Mouse (Mus musculus) hindbrain, embryonic 10.5 days (tissue): ENCODE results near the gene Eef1a2. TPM values are rescaled to one million over a fixed set of nuclear protein-coding genes. Genes with fewer than 3 reads are reported as not detected.

ENCODE experiments used
- DNase-seq: peaks from one replicate; pipeline ENCODE4 v3.0.0-alpha.2; 2017; ENCODE audit warnings: low spot score
- H3K27ac ChIP-seq: fragments of 300-500 bp; sonication (generic); 2 replicates; pipeline ENCODE4 v1.5.1; 2016; ENCODE audit warnings: mild to moderate bottlenecking, moderate library complexity
- H3K27me3 ChIP-seq: fragments of 300-500 bp; sonication (generic); 2 replicates; pipeline ENCODE4 v1.6.1; 2016; ENCODE audit warnings: mild to moderate bottlenecking; ENCODE audit not compliant: poor library complexity, insufficient read depth, severe bottlenecking
- H3K36me3 ChIP-seq: fragments of 300-500 bp; sonication (generic); 2 replicates; pipeline ENCODE4 v1.6.1; 2016; ENCODE audit warnings: mild to moderate bottlenecking, moderate library complexity
- H3K4me1 ChIP-seq: fragments of 300-500 bp; sonication (generic); replicated peaks from 2 replicates; pipeline ENCODE4 v1.6.1; 2016; ENCODE audit warnings: mild to moderate bottlenecking
- H3K4me3 ChIP-seq: fragments of 300-500 bp; sonication (generic); 2 replicates; pipeline ENCODE4 v1.5.1; 2016; ENCODE audit warnings: mild to moderate bottlenecking, moderate library complexity
- H3K9me3 ChIP-seq: fragments of 300-500 bp; sonication (generic); 2 replicates; pipeline ENCODE4 v1.6.1; 2016; ENCODE audit warnings: mild to moderate bottlenecking, moderate library complexity
- whole genome bisulfite sequencing: fragments of 180-500 bp; shearing (Covaris S2); methylation state at CpG from one replicate; pipeline ENCODE4 v1.1.7; 2016; 5-methylcytosine and 5-hydroxymethylcytosine counted together
- polyA plus RNA-seq: library from polyadenylated mRNA; unstranded; fragments of >200 nt; fragmentation: Nextera tagmentation; extraction: Ambion mirVana; gene quantifications from 2 replicates; pipeline ENCODE4 v1.2.1, GENCODE M21; 2016

The Eef1a2 gene
- polyA plus RNA-seq, 1 experiment from 2014 or later: 0.47 TPM

DNA sequence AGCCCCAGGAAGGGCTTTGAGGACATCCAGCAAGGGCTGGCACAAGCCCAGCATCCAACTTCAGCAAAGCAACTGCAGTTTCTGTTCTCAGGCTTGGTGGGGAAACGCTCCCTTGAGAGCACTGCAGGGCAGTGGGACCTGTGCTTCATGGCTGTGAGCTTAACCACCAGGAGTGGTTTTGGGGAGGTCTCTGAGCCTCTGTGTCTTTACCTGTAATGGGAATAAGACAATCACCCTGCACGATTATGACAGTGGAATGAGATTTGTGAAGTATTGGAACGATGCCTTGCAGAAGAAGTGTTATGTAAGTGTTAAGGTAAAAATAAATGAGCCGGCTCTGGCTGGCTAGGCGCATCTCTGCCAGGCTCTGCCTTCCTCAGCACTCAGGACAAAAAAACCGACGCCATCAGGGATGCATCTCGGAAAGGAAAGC, 14.1 kb downstream of the Eef1a2 start:
- H3K4me1 ChIP-seq: peaks cover 7% of the 10 kb centered on the region
- H3K9me3 ChIP-seq: no peaks in the 10 kb centered on the region
- no peak overlapping the region for H3K27ac ChIP-seq
- H3K27me3 ChIP-seq: peaks cover 72% of the 10 kb centered on the region
- no peak overlapping the region for H3K4me3 ChIP-seq
- H3K36me3 ChIP-seq: no peaks in the 10 kb centered on the region
- DNase-seq: no peak
- 68% methylated on average over 8 of the region's 8 CpGs for WGBS

- Histone ChIP-seq H3K36me3 (no peaks in the 10 kb centered on the region), H3K27me3 (peaks cover 72% of the 10 kb centered on the region)
- DNase-seq: no peak
Measured at GRCm38 (mm10) chr2:181139641-181140193, 17.1 kb downstream of the Eef1a2 start.

DNA sequence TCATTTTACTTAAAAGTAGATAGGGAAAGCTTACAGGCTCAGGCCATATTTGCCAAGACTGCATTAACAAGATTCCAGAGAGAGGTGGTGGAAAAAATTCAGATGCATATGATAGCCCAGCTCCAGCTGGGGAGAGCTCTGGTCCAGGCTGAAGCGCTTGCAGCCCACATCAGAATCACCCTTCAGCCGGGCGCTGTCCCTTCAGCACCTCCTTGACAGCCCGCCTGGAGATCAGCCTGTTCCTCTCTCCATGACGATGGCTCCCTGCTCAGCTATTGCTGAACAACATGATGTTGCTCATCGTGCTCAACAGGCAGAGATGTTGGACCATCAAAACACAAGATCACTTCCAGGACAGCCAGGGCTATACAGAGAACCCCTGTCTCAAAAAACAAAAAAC, 19.9 kb downstream of the Eef1a2 start:
- peak; percentile 66 for DNase-seq
- Histone ChIP-seq H3K4me1 (peaks cover 22% of the 10 kb centered on the region), H3K36me3 (no peaks in the 10 kb centered on the region), H3K4me3 (no peak overlapping the region), H3K9me3 (no peaks in the 10 kb centered on the region), H3K27me3 (peaks cover 80% of the 10 kb centered on the region), H3K27ac (no peak overlapping the region)
- WGBS: 2% methylated on average over 6 of the region's 6 CpGs

More at GRCm38 (mm10) chr2:181139641-181140193, 17.1 kb downstream of the Eef1a2 start:
- no peaks in the 10 kb centered on the region for H3K9me3 ChIP-seq
- no peak overlapping the region for H3K27ac ChIP-seq
- no peak overlapping the region for H3K4me3 ChIP-seq
- 87% methylated on average over 5 of the region's 5 CpGs for WGBS
- peaks cover 6% of the 10 kb centered on the region for H3K4me1 ChIP-seq

DNA sequence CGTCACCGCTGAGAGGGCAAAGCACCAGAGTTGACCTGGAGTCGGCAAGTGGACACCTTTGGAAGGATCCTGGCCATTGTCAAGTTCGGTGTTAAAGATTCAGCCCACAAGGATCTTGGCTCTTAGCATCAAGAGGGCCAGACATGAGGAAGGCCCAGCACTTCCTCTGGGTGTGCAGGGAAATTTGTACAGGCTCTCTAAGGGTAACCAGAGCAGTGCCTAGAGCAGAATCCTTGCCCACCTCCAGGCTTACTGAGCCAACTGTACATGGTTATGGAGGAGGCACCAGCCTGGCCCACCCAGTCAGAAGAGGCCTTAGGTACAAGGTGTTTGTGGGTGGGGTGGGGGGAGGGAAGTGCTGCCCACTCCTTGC, 21.4 kb downstream of the Eef1a2 start:
- Histone ChIP-seq H3K4me1 (peaks cover 22% of the 10 kb centered on the region), H3K36me3 (no peaks in the 10 kb centered on the region), H3K9me3 (no peaks in the 10 kb centered on the region), H3K27me3 (peaks cover 87% of the 10 kb centered on the region), H3K27ac (peak overlapping the region; percentile 86; the same call in 1 of the 2 replicates), H3K4me3 (peak overlapping the region; percentile 72)
- DNase-seq: no peak
- 10% methylated on average over 4 of the region's 4 CpGs for WGBS

DNA sequence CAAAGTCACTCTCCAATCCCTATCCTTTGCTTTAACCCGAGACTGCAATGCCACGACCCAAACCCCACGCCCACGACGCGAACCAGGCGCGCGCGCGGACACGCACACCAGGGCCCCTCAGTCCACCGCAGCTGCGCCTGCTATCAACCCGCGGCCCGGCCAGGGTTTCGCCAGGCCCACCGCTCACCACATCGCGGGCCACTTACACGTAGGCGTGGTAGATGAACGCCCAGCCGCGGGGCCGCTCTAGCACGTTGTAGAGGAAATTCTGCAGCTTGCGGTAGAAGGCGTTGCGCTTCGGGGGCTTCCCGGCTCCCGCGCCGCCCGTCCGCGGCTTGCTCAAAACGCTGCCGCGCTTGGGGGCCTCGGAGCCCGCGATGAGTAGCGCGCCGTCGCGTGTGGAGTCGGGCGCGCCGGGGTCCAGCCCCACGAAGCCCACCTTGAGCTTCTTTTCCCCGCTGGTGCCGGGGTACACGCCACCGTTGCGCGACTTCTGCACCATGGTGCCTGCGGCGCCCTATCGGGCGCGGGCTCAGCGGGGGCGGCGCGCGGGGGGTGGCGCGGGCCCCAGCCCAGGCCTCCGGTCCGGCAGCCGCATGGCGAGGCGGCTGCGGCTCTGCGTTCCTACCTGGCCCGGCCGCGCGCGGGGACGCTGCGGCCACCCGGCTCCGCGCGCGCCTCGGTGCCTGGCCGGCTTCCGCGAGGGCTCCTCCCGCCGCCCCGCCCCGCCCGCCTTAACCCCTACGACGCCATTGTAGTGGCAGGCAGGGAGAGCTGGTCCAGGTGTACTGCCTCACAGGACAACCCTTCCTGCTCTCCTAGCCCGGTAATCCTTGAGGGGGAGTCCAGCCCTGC, 22.0 kb downstream of the Eef1a2 start, which contains the start of gene Kcnq2:
Gene Kcnq2 (minus strand): TSS at position 710 of the 855 bp plus-strand sequence.
- peaks cover 22% of the 10 kb centered on the region for H3K4me1 ChIP-seq
- no peaks in the 10 kb centered on the region for H3K36me3 ChIP-seq
- H3K4me3 ChIP-seq: peak within 1 kb of the TSS; percentile 72
- WGBS: under 1% methylated on average over 104 of the region's 104 CpGs
- H3K27ac ChIP-seq: peak within 1 kb of the TSS; percentile 86
- H3K9me3 ChIP-seq: no peaks in the 10 kb centered on the region
- DNase-seq: peak; percentile 40
- H3K27me3 ChIP-seq: peaks cover 84% of the 10 kb centered on the region

DNA sequence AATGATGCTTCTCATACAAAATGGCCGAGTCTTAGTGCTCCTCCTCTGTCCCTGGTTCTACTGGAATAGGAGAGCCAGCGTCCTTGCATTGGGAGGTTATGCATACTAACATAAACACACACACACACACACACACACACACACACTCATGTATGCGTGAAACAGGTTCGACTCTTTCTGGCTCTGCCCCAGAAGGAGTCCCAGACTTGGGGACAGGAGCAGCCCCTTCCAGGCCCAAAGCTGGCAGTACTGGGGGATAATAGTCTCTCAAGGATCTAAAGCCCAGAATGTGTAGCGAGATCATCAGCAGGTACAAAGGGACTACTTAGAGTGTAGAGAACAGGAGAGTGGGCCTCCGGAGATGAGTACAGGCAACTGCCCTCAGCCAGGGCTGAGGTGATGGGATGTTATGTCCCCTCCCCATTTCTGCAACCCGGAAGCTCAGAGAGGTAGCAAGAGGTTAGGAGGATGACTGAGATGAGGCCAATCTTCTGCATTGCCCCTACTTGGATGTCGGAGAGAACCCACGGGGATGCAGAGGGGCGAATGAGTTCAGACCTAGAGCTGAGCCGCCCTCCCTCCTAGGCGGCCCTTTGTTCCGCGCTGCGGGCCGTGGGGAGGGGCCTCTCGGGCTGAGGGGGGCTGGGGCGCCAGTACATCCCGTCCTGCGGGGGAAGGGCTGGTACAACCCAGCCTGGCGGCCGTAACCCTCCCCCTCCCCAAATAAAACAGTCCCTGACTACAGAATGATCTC, 22.8 kb downstream of the Eef1a2 start:
- peak overlapping the region; percentile 86 for H3K27ac ChIP-seq
- H3K36me3 ChIP-seq: no peaks in the 10 kb centered on the region
- H3K4me1 ChIP-seq: peaks cover 22% of the 10 kb centered on the region
- WGBS: 11% methylated on average over 22 of the region's 22 CpGs
- DNase-seq: no peak
- H3K9me3 ChIP-seq: no peaks in the 10 kb centered on the region
- peaks cover 77% of the 10 kb centered on the region for H3K27me3 ChIP-seq
- H3K4me3 ChIP-seq: peak overlapping the region; percentile 72

- no peak overlapping the region for H3K4me3 ChIP-seq
- H3K27me3 ChIP-seq: peaks cover 42% of the 10 kb centered on the region
- peaks cover 25% of the 10 kb centered on the region for H3K4me1 ChIP-seq
- no peak for DNase-seq
- 79% methylated on average over 4 of the region's 4 CpGs for WGBS
- no peaks in the 10 kb centered on the region for H3K36me3 ChIP-seq
- H3K9me3 ChIP-seq: no peaks in the 10 kb centered on the region
- no peak overlapping the region for H3K27ac ChIP-seq
Measured at GRCm38 (mm10) chr2:181130245-181130644, 26.6 kb downstream of the Eef1a2 start.

- Histone ChIP-seq H3K36me3 (no peaks in the 10 kb centered on the region), H3K4me3 (no peak overlapping the region), H3K9me3 (no peaks in the 10 kb centered on the region), H3K27ac (no peak overlapping the region), H3K4me1 (peaks cover 15% of the 10 kb centered on the region), H3K27me3 (peaks cover 29% of the 10 kb centered on the region)
- DNase-seq: no peak
- 85% methylated on average over 4 of the region's 4 CpGs for WGBS
Measured at GRCm38 (mm10) chr2:181128963-181129362, 27.9 kb downstream of the Eef1a2 start.

DNA sequence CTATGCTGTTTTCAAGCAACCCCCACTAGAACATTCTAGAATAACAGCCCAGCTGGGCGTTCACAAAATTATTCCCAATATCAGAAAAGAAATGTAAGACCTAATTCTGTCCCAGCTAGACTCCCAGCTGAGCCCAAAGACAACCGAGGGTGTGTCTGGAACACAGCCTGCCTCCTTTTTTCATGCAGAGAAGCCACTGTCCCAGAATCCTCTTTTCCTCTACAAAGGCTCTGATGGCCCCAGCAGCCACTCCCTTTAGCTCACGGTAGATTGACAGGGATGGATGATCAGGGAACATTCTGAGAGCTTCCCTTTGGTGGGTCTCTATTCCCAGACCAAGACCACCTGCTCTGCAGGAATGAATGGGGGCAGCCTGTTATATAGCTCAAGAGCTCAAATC, 29.0 kb downstream of the Eef1a2 start:
- WGBS: 39% methylated on average over 3 of the region's 3 CpGs
- no peak overlapping the region for H3K27ac ChIP-seq
- H3K36me3 ChIP-seq: no peaks in the 10 kb centered on the region
- DNase-seq: no peak
- H3K4me3 ChIP-seq: no peak overlapping the region
- no peaks in the 10 kb centered on the region for H3K9me3 ChIP-seq
- peaks cover 17% of the 10 kb centered on the region for H3K27me3 ChIP-seq
- peaks cover 11% of the 10 kb centered on the region; the same call in 1 of the 2 replicates for H3K4me1 ChIP-seq

- no peak for DNase-seq
- Histone ChIP-seq H3K27ac (no peak overlapping the region), H3K4me3 (no peak overlapping the region), H3K36me3 (no peaks in the 10 kb centered on the region), H3K27me3 (no peaks in the 10 kb centered on the region), H3K4me1 (peaks cover 29% of the 10 kb centered on the region), H3K9me3 (no peaks in the 10 kb centered on the region)
- WGBS: 53% methylated on average over 7 of the region's 7 CpGs
Measured at GRCm38 (mm10) chr2:181125726-181126455, 30.9 kb downstream of the Eef1a2 start.

DNA sequence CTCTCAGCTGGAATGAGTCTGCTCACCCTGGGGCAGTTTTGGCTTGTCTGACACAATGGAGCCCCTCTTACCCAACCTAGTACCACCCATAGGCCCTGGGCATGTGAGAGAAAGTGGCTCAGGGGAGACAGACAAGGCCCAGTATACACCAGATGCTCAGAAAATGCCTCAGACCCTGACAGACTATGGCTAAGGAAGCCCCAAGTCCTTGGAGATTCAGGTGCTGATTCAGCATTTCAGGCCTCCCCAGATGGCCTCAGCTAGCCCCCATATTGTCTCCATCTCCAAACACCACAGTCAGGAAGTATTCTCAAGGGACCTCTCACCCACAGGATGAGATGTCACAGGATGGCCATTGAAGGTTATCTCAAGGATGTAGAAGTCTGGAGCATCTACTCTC, 34.2 kb downstream of the Eef1a2 start:
- H3K4me1 ChIP-seq: peaks cover 47% of the 10 kb centered on the region
- no peaks in the 10 kb centered on the region for H3K9me3 ChIP-seq
- peak overlapping the region; percentile 56; the same call in 1 of the 2 replicates for H3K27ac ChIP-seq
- no peaks in the 10 kb centered on the region for H3K27me3 ChIP-seq
- no peak overlapping the region for H3K4me3 ChIP-seq
- no peaks in the 10 kb centered on the region for H3K36me3 ChIP-seq
- no peak for DNase-seq

DNA sequence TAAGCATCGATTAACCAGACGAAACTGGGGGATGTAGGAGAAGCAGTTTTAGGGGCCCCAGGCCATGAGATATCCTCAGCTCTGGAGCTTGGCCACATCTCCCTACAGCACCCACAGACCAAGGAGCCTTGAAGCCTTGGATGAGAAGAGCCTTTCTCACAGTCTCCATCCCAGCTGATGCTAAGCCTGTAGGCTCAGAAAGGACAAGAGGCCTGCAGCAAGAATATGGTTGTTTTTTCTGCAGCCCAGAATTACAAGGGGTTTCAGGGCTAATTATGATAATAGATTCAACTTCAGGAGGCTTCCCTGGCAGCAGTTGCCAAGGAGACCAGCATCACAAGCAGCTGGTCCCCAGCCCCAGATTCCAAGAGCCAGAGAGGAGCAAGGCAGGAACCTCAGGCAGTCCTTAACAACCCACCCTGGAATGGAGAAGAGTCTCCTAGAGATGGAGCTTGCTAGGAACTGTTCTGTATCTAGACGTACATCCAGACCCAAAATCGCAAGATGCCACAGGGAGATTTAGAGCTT, 35.8 kb downstream of the Eef1a2 start:
- Histone ChIP-seq H3K27ac (peak overlapping the region; percentile 72), H3K4me3 (no peak overlapping the region), H3K4me1 (peaks cover 47% of the 10 kb centered on the region), H3K27me3 (no peaks in the 10 kb centered on the region), H3K9me3 (no peaks in the 10 kb centered on the region), H3K36me3 (no peaks in the 10 kb centered on the region)
- WGBS: 76% methylated on average over 4 of the region's 4 CpGs
- DNase-seq: peak; percentile 69
